8 mouse cellular contexts compared by ENCODE assay signal in the genomic region with DNA sequence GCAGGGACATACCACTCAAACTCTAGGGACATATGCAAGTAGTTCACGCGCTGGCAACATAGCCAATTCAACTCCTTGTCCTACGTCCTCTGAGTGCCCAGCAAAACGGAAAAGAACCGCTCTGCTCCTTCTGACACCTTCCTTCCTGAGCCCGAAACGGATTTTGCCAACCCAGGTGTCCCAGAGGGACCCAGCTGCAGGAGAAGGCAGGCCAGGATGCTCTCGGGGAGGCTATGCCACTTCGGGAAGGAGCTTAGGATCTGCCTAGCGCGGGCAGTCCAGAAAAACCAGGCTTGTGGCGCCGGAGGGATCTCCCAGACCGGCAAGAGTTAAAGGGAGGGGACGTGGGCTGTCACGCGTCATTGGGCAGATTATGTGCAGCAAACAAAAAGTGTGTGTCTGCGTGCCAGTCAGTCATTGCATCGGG. TPM values are rescaled to one million over a fixed set of nuclear protein-coding genes. Genes with fewer than 3 reads are reported as not detected.
DNase-seq lines count a peak whose midpoint lies in the region; ATAC-seq lines count a peak whose summit lies in the region.

No protein-coding gene starts in this region.

- H3K9me3 ChIP-seq in heart, embryonic 15.5 days (replicated peaks), result no peaks in the 10 kb centered on the region
- H3K9me3 ChIP-seq in forebrain, embryonic 16.5 days (ENCODE audit: control insufficient read depth, low read length), result no peaks in the 10 kb centered on the region
- H3K9me3 ChIP-seq in limb, embryonic 15.5 days, result no peaks in the 10 kb centered on the region

- no peak for DNase-seq in heart, postnatal 14 days
- DNase-seq in cerebellum, adult 11 months, result peak; percentile 64
- DNase-seq in splenic B cell, adult 2 months (ENCODE audit: low read depth, low spot score), result peak; percentile 30
- no peak for DNase-seq in kidney, postnatal 10 days
- DNase-seq in thymus, postnatal 36 days, result no peak

- H3K4me3 ChIP-seq in heart, embryonic 15.5 days, result peak overlapping the region; percentile 18
- peak overlapping the region; percentile 52 for H3K4me3 ChIP-seq in forebrain, embryonic 16.5 days (replicated peaks; ENCODE audit: low read length)
- H3K4me3 ChIP-seq in limb, embryonic 15.5 days, result peak overlapping the region; percentile 20

- H3K27me3 ChIP-seq in heart, embryonic 15.5 days, result peaks cover 94% of the 10 kb centered on the region
- peaks cover 25% of the 10 kb centered on the region for H3K27me3 ChIP-seq in forebrain, embryonic 16.5 days (replicated peaks; ENCODE audit: control insufficient read depth, insufficient read depth, low read length)
- peaks cover 93% of the 10 kb centered on the region for H3K27me3 ChIP-seq in limb, embryonic 15.5 days
- H3K27me3 ChIP-seq in splenic B cell, adult 2 months (ENCODE audit: control insufficient read depth, insufficient read depth, low read length, poor library complexity, severe bottlenecking), result peaks cover 2% of the 10 kb centered on the region

- peak overlapping the region; percentile 41; the same call in 1 of the 2 replicates for H3K4me2 ChIP-seq in heart, embryonic 15.5 days
- peak overlapping the region; percentile 55 for H3K4me2 ChIP-seq in forebrain, embryonic 16.5 days (ENCODE audit: low read length)
- peak overlapping the region; percentile 14; the same call in 1 of the 2 replicates for H3K4me2 ChIP-seq in limb, embryonic 15.5 days

- H3K9ac ChIP-seq in heart, embryonic 15.5 days, result no peak overlapping the region
- H3K9ac ChIP-seq in forebrain, embryonic 16.5 days (replicated peaks; ENCODE audit: low read depth, low read length), result peak overlapping the region; percentile 68
- no peak overlapping the region for H3K9ac ChIP-seq in limb, embryonic 15.5 days

- no peak overlapping the region for H3K27ac ChIP-seq in heart, embryonic 15.5 days
- H3K27ac ChIP-seq in forebrain, embryonic 16.5 days (ENCODE audit: low read length), result peak overlapping the region; percentile 87
- H3K27ac ChIP-seq in limb, embryonic 15.5 days, result no peak overlapping the region

- no peak for ATAC-seq in heart, embryonic 15.5 days (replicated peaks; ENCODE audit: insufficient number of reproducible peaks, insufficient read depth, low FRiP score, low read depth)
- peak; percentile 68 for ATAC-seq in forebrain, embryonic 16.5 days
- ATAC-seq in limb, embryonic 15.5 days (ENCODE audit: insufficient number of reproducible peaks, low FRiP score, low TSS enrichment, low read depth), result no peak

- intact Hi-C loops in heart, postnatal 14 days (cut with DNase I), result no loop called here

- no peaks in the 10 kb centered on the region for H3K36me3 ChIP-seq in heart, embryonic 15.5 days
- no peaks in the 10 kb centered on the region for H3K36me3 ChIP-seq in forebrain, embryonic 16.5 days (ENCODE audit: control insufficient read depth, insufficient read depth)
- no peaks in the 10 kb centered on the region for H3K36me3 ChIP-seq in limb, embryonic 15.5 days
- no peaks in the 10 kb centered on the region for H3K36me3 ChIP-seq in splenic B cell, adult 2 months (ENCODE audit: control insufficient read depth, insufficient read depth, low read length, poor library complexity, severe bottlenecking)

- under 1% methylated on average over 19 of the region's 19 CpGs for WGBS in heart, embryonic 15.5 days
- WGBS in forebrain, embryonic 16.5 days, result 0% methylated on average over 19 of the region's 19 CpGs
- 1% methylated on average over 19 of the region's 19 CpGs for WGBS in limb, embryonic 15.5 days

- peaks cover 21% of the 10 kb centered on the region for H3K4me1 ChIP-seq in heart, embryonic 15.5 days (replicated peaks)
- peaks cover 24% of the 10 kb centered on the region for H3K4me1 ChIP-seq in forebrain, embryonic 16.5 days (replicated peaks; ENCODE audit: control insufficient read depth, insufficient read depth, low read length)
- H3K4me1 ChIP-seq in limb, embryonic 15.5 days, result peaks cover 19% of the 10 kb centered on the region

RNA-seq across cellular contexts. Expression of a gene that starts 13.5 kb away (rescaled TPM):
- polyA plus RNA-seq in heart, embryonic 15.5 days (2015; fragmentation: Nextera tagmentation; extraction: Ambion mirVana), result 0.15 TPM in 1 of 2 replicates, not detected in the other
- under 1 TPM; 0.29 to 0.36 TPM for total RNA-seq in heart, postnatal 14 days (2021)
- polyA plus RNA-seq in forebrain, embryonic 16.5 days (2015; fragmentation: Nextera tagmentation; extraction: Ambion mirVana), result 6.4 and 7.1 TPM in 2 replicates
- 0.12 and 0.20 TPM in 2 replicates for polyA plus RNA-seq in limb, embryonic 15.5 days (2015; fragmentation: Nextera tagmentation; extraction: Ambion mirVana)

Comparison
In these comparisons a context has a peak if more than half of its experiments do, and no peak if none do; other contexts are left out.
1. DNase-seq: peak in cerebellum, adult 11 months (single experiment) and splenic B cell, adult 2 months (single experiment); none in heart, postnatal 14 days (0 of 2), kidney, postnatal 10 days (single experiment) and thymus, postnatal 36 days (0 of 2).
2. Peak in every context shown above with its lines, with median percentiles within 50 percentile points of each other: H3K4me2 ChIP-seq and H3K4me3 ChIP-seq.